Mouse (Mus musculus) adipocyte (in vitro differentiated cells): ENCODE measurements around the gene Mmp23.
"Not testable (repeated sequence)": the region's sequence is repeated elsewhere in the genome, so short reads cannot be mapped to it uniquely, and the experiment has no call there.

Experiments
- DNase-seq: peaks from one replicate; pipeline ENCODE4 v3.0.0-alpha.2; 2016; ENCODE audit warnings: low spot score

Mmp23 gene

GRCm38 (mm10) chr4:155653086-155653450 lies at the start of gene Mmp23:
Mmp23 (minus strand) TSS chr4:155653384.
- DNase-seq = peak; percentile 24

- peak; percentile 54 for DNase-seq
Observed at GRCm38 (mm10) chr4:155700425-155700824, 47.2 kb upstream of the Mmp23 start.

- no peak for DNase-seq
Observed at GRCm38 (mm10) chr4:155696261-155697255, 43.4 kb upstream of the Mmp23 start.

GRCm38 (mm10) chr4:155695531-155696062 lies 42.4 kb upstream of the Mmp23 start:
- no peak for DNase-seq

GRCm38 (mm10) chr4:155694482-155695401 lies 41.6 kb upstream of the Mmp23 start:
- no peak for DNase-seq

- DNase-seq = no peak
Observed at GRCm38 (mm10) chr4:155694111-155694481, 40.9 kb upstream of the Mmp23 start, which contains the start of gene Fndc10. Fndc10 (plus strand) TSS chr4:155694342.

- no peak for DNase-seq
Observed at GRCm38 (mm10) chr4:155692421-155692820, 39.2 kb upstream of the Mmp23 start.

GRCm38 (mm10) chr4:155690571-155691375 lies 37.6 kb upstream of the Mmp23 start:
- DNase-seq = peak; percentile 39

GRCm38 (mm10) chr4:155687764-155688163 lies 34.6 kb upstream of the Mmp23 start:
- DNase-seq = not testable (repeated sequence)

- not testable (repeated sequence) for DNase-seq
Observed at GRCm38 (mm10) chr4:155683670-155684277, 30.6 kb upstream of the Mmp23 start.

- peak; percentile 80 for DNase-seq
Observed at GRCm38 (mm10) chr4:155675991-155676390, 22.8 kb upstream of the Mmp23 start.

- no peak for DNase-seq
Observed at GRCm38 (mm10) chr4:155672082-155672481, 18.9 kb upstream of the Mmp23 start.

- not testable (repeated sequence) for DNase-seq
Observed at GRCm38 (mm10) chr4:155670236-155670635, 17.1 kb upstream of the Mmp23 start.

- DNase-seq = no peak
Observed at GRCm38 (mm10) chr4:155669598-155670075, 16.5 kb upstream of the Mmp23 start.

- DNase-seq = peak; percentile 96
Observed at GRCm38 (mm10) chr4:155668689-155669597, 15.8 kb upstream of the Mmp23 start, which contains the start of gene Mib2. Mib2 (minus strand) TSS chr4:155669198.

GRCm38 (mm10) chr4:155666903-155667302 lies 13.7 kb upstream of the Mmp23 start:
- no peak for DNase-seq

GRCm38 (mm10) chr4:155660641-155661040 lies 7.5 kb upstream of the Mmp23 start:
- peak; percentile 21 for DNase-seq

GRCm38 (mm10) chr4:155658961-155659360 lies 5.8 kb upstream of the Mmp23 start:
- DNase-seq = no peak

- DNase-seq = no peak
Observed at GRCm38 (mm10) chr4:155656214-155656751, 3.1 kb upstream of the Mmp23 start.
